Mouse (Mus musculus): ENCODE results near the gene Fkbp9. TPM values are rescaled to one million over a fixed set of nuclear protein-coding genes. Genes with fewer than 3 reads are reported as not detected.

Gene Fkbp9
- polyA plus RNA-seq, 1 experiment from 2014 or later, result 64.0 TPM

- Histone ChIP-seq H3K27ac (replicated peaks) (no peak overlapping the region), H3K27me3 (no peaks in the 10 kb centered on the region), H3K4me2 (replicated peaks) (no peak overlapping the region), H3K36me3 (no peaks in the 10 kb centered on the region), H3K9me3 (no peaks in the 10 kb centered on the region), H3K4me1 (peaks cover 5% of the 10 kb centered on the region; the same call in 1 of the 2 replicates), H3K4me3 (no peak overlapping the region), H3K9ac (replicated peaks) (no peak overlapping the region)
- WGBS, result 80% methylated on average over 2 of the region's 2 CpGs
- ATAC-seq (ENCODE audit: low FRiP score, low read depth), result no peak
Measured at GRCm38 (mm10) chr6:56910910-56911309, 79.1 kb downstream of the Fkbp9 start.

- ATAC-seq (ENCODE audit: low FRiP score, low read depth), result no peak
- Histone ChIP-seq H3K4me1 (peaks cover 5% of the 10 kb centered on the region; the same call in 1 of the 2 replicates), H3K27me3 (no peaks in the 10 kb centered on the region), H3K4me2 (replicated peaks) (no peak overlapping the region), H3K9ac (replicated peaks) (no peak overlapping the region), H3K4me3 (no peak overlapping the region), H3K27ac (replicated peaks) (no peak overlapping the region), H3K36me3 (no peaks in the 10 kb centered on the region), H3K9me3 (no peaks in the 10 kb centered on the region)
- WGBS, result 81% methylated on average over 2 of the region's 2 CpGs
Measured at GRCm38 (mm10) chr6:56913092-56913858, 81.4 kb downstream of the Fkbp9 start.

- H3K36me3 ChIP-seq, result no peaks in the 10 kb centered on the region
- H3K27ac ChIP-seq (replicated peaks), result no peak overlapping the region
- no peak overlapping the region for H3K4me3 ChIP-seq
- no peaks in the 10 kb centered on the region for H3K9me3 ChIP-seq
- H3K4me1 ChIP-seq, result peaks cover 5% of the 10 kb centered on the region; the same call in 1 of the 2 replicates
- WGBS, result 93% methylated on average over 2 of the region's 2 CpGs
- H3K27me3 ChIP-seq, result no peaks in the 10 kb centered on the region
- H3K4me2 ChIP-seq (replicated peaks), result no peak overlapping the region
- H3K9ac ChIP-seq (replicated peaks), result no peak overlapping the region
- no peak for ATAC-seq (ENCODE audit: low FRiP score, low read depth)
Measured at GRCm38 (mm10) chr6:56916279-56916678, 84.4 kb downstream of the Fkbp9 start.

- Histone ChIP-seq H3K27me3 (no peaks in the 10 kb centered on the region), H3K9me3 (no peaks in the 10 kb centered on the region), H3K27ac (replicated peaks) (no peak overlapping the region), H3K9ac (replicated peaks) (no peak overlapping the region), H3K36me3 (no peaks in the 10 kb centered on the region), H3K4me1 (peaks cover 10% of the 10 kb centered on the region; the same call in 1 of the 2 replicates), H3K4me2 (replicated peaks) (no peak overlapping the region), H3K4me3 (no peak overlapping the region)
- no peak for ATAC-seq (ENCODE audit: low FRiP score, low read depth)
- WGBS, result 78% methylated on average over 12 of the region's 12 CpGs
Measured at GRCm38 (mm10) chr6:56917578-56918368, 85.9 kb downstream of the Fkbp9 start.

- no peak overlapping the region for H3K4me3 ChIP-seq
- no peak for ATAC-seq (ENCODE audit: low FRiP score, low read depth)
- no peak overlapping the region for H3K27ac ChIP-seq (replicated peaks)
- 88% methylated on average over 7 of the region's 7 CpGs for WGBS
- no peaks in the 10 kb centered on the region for H3K36me3 ChIP-seq
- peaks cover 7% of the 10 kb centered on the region; the same call in 1 of the 2 replicates for H3K4me1 ChIP-seq
- H3K9ac ChIP-seq (replicated peaks), result no peak overlapping the region
- no peaks in the 10 kb centered on the region for H3K9me3 ChIP-seq
- H3K27me3 ChIP-seq, result no peaks in the 10 kb centered on the region
- no peak overlapping the region for H3K4me2 ChIP-seq (replicated peaks)
Measured at GRCm38 (mm10) chr6:56919330-56920044, 87.6 kb downstream of the Fkbp9 start.

- ATAC-seq (ENCODE audit: low FRiP score, low read depth), result no peak
- H3K27me3 ChIP-seq, result no peaks in the 10 kb centered on the region
- H3K9ac ChIP-seq (replicated peaks), result no peak overlapping the region
Measured at GRCm38 (mm10) chr6:56920222-56921092, 88.6 kb downstream of the Fkbp9 start.

GRCm38 (mm10) chr6:56923331-56923725 is 91.5 kb downstream of the Fkbp9 start:
- peak overlapping the region; percentile 81 for H3K27ac ChIP-seq (replicated peaks)
- ATAC-seq (ENCODE audit: low FRiP score, low read depth), result no peak; the same call in 1 of the 2 replicates

More at GRCm38 (mm10) chr6:56920222-56921092, 88.6 kb downstream of the Fkbp9 start:
- H3K36me3 ChIP-seq, result no peaks in the 10 kb centered on the region
- no peak overlapping the region for H3K4me2 ChIP-seq (replicated peaks)
- H3K9me3 ChIP-seq, result no peaks in the 10 kb centered on the region
- no peak overlapping the region for H3K4me3 ChIP-seq
- peaks cover 10% of the 10 kb centered on the region; the same call in 1 of the 2 replicates for H3K4me1 ChIP-seq
- WGBS, result 84% methylated on average over 12 of the region's 12 CpGs
- H3K27ac ChIP-seq (replicated peaks), result no peak overlapping the region

GRCm38 (mm10) chr6:56923726-56924707 is 92.2 kb downstream of the Fkbp9 start, which contains the start of the genes Nt5c3 and Vmn1r4:
Gene Nt5c3, minus strand, starts transcription at chr6:56923932.
Gene Vmn1r4, plus strand, starts transcription at chr6:56924015.
- WGBS, result 4% methylated on average over 64 of the region's 64 CpGs
- ATAC-seq (ENCODE audit: low FRiP score, low read depth), result peak; percentile 97
- H3K4me1 ChIP-seq, result peaks cover 10% of the 10 kb centered on the region; the same call in 1 of the 2 replicates

More at GRCm38 (mm10) chr6:56923331-56923725, 91.5 kb downstream of the Fkbp9 start:
- Histone ChIP-seq H3K36me3 (no peaks in the 10 kb centered on the region), H3K4me2 (replicated peaks) (peak overlapping the region; percentile 55), H3K9ac (replicated peaks) (peak overlapping the region; percentile 82), H3K4me3 (peak overlapping the region; percentile 75), H3K4me1 (peaks cover 10% of the 10 kb centered on the region; the same call in 1 of the 2 replicates), H3K27me3 (0 out of 2 replicates have a peak, but pooled peaks cover 6% of the 10 kb centered on the region), H3K9me3 (no peaks in the 10 kb centered on the region)
- WGBS, result under 1% methylated on average over 25 of the region's 25 CpGs

More at GRCm38 (mm10) chr6:56923726-56924707, 92.2 kb downstream of the Fkbp9 start, which contains the start of the genes Nt5c3 and Vmn1r4:
- H3K27me3 ChIP-seq, result 0 out of 2 replicates have a peak, but pooled peaks cover 6% of the 10 kb centered on the region
- peak within 1 kb of the TSS; percentile 82 for H3K9ac ChIP-seq (replicated peaks)
- H3K27ac ChIP-seq (replicated peaks), result peak within 1 kb of the TSS; percentile 81
- H3K4me3 ChIP-seq, result peak within 1 kb of the TSS; percentile 75
- H3K36me3 ChIP-seq, result no peaks in the 10 kb centered on the region
- peak within 1 kb of the TSS; percentile 55 for H3K4me2 ChIP-seq (replicated peaks)
- H3K9me3 ChIP-seq, result no peaks in the 10 kb centered on the region

All from midbrain, embryonic 12.5 days (tissue).